Mouse (Mus musculus) G1E (cell line): ENCODE measurements around the gene Tarbp2.

Source experiments
- CTCF ChIP-seq: IDR thresholded peaks from 2 replicates; pipeline ENCODE4 v1.5.1; 2012; ENCODE audit warnings: low read depth, low read length, inconsistent platforms, mixed read lengths
- GATA1 ChIP-seq: IDR thresholded peaks from 2 replicates; pipeline ENCODE4 v1.6.1; 2012; ENCODE audit warnings: borderline replicate concordance, low read length, inconsistent platforms, mixed read lengths
- POLR2AphosphoS5 ChIP-seq: IDR thresholded peaks from 2 replicates; pipeline ENCODE4 v1.6.1; 2012; ENCODE audit warnings: low read depth, low read length, inconsistent platforms; ENCODE audit not compliant: insufficient replicate concordance
- TAL1 ChIP-seq: conservative IDR thresholded peaks from 2 replicates; pipeline ENCODE4 v1.6.1; 2012; ENCODE audit warnings: low read depth, low read length, inconsistent platforms, mixed read lengths

GRCm38 (mm10) chr15:102526111-102527002, 8.4 kb downstream of the Tarbp2 start:
- TF ChIP-seq CTCF (no peak), TAL1 (no peak), POLR2AphosphoS5 (no peak), GATA1 (no peak)
